Mouse (Mus musculus): Measurements from ENCODE around the gene Ccdc91.

DNA sequence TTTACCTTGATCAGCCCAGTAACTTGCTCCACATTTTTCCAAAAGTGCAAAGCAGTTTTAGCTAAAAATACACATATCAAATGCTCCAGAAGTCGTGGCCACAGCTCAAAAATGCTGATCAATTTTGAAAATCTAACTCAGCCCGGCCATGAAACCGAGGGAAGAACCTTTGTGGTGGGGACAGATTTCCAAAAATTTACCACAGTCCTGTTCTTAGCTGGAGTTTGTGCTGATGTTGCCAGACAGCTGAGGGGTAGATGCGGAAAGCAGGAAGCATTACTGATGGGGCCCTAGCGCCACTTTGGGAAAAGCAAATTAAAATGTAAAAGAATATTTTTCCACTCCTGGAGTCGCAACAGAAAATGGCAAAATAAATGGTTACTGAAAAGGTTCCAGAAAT, 31.6 kb downstream of the Ccdc91 start:
- TF ChIP-seq POLR2A (IDR thresholded peaks at IDR 0.05; ENCODE audit: control insufficient read depth, low read depth, low read length) (no peak), CTCF (IDR thresholded peaks at IDR 0.05; ENCODE audit: control insufficient read depth, insufficient read depth, insufficient replicate concordance, low read depth, low read length) (no peak)
